Mouse (Mus musculus) lung, postnatal 0 days (tissue): ENCODE results near the gene Tmem267. TPM values are rescaled to one million over a fixed set of nuclear protein-coding genes. Genes with fewer than 3 reads are reported as not detected.
"Not testable (repeated sequence)": the region's sequence is repeated elsewhere in the genome, so short reads cannot be mapped to it uniquely, and the experiment has no call there.

Experiments used
- ATAC-seq: fragments of 200-750 bp; cut with Nextera tagmentation; 2 replicates; pipeline ENCODE4 v1.8.0; 2017; ENCODE audit warnings: moderate library complexity
- DNase-seq: peaks from one replicate; pipeline ENCODE4 v3.0.0-alpha.2; 2016; ENCODE audit warnings: low spot score
- H3K27ac ChIP-seq: fragments of 300-500 bp; sonication (generic); 2 replicates; pipeline ENCODE4 v1.5.1; 2014; ENCODE audit warnings: antibody characterized with exemption, mild to moderate bottlenecking, low read length, mixed read lengths
- H3K27me3 ChIP-seq: fragments of 300-500 bp; sonication (generic); replicated peaks from 2 replicates; pipeline ENCODE4 v1.6.1; 2014; ENCODE audit warnings: low read length, mixed read lengths; ENCODE audit not compliant: insufficient read depth
- H3K36me3 ChIP-seq: fragments of 300-500 bp; sonication (generic); 2 replicates; pipeline ENCODE4 v1.6.1; 2014; ENCODE audit warnings: low read length, mixed read lengths; ENCODE audit not compliant: insufficient read depth
- H3K4me1 ChIP-seq: fragments of 300-500 bp; sonication (generic); 2 replicates; pipeline ENCODE4 v1.6.1; 2014; ENCODE audit warnings: antibody characterized with exemption, low read depth, low read length, mixed read lengths; ENCODE audit not compliant: insufficient read depth
- H3K4me2 ChIP-seq: fragments of 300-500 bp; sonication (generic); replicated peaks from 2 replicates; pipeline ENCODE4 v1.6.1; 2014; ENCODE audit warnings: low read depth, mild to moderate bottlenecking, low read length, moderate library complexity, mixed read lengths
- H3K4me3 ChIP-seq: fragments of 300-500 bp; sonication (generic); 2 replicates; pipeline ENCODE4 v1.5.1; 2014; ENCODE audit warnings: low read depth, low read length
- H3K9ac ChIP-seq: fragments of 300-500 bp; sonication (generic); replicated peaks from 2 replicates; pipeline ENCODE4 v1.6.1; 2014; ENCODE audit warnings: low read depth, mild to moderate bottlenecking
- H3K9me3 ChIP-seq: fragments of 300-500 bp; sonication (generic); 2 replicates; pipeline ENCODE4 v1.6.1; 2016; ENCODE audit warnings: low read length, mixed read lengths
- CTCF ChIP-seq: IDR thresholded peaks from 2 replicates; pipeline ENCODE4 v1.5.1; 2016; ENCODE audit warnings: antibody characterized with exemption, mild to moderate bottlenecking
- EP300 ChIP-seq: IDR thresholded peaks from 2 replicates; pipeline ENCODE4 v1.6.1; 2016; ENCODE audit warnings: antibody characterized with exemption, mild to moderate bottlenecking, control low read depth
- WGBS: fragments of 180-500 bp; shearing (Covaris S2); extraction: QIAGEN DNeasy Blood & Tissue Kit; methylation state at CpG from one replicate; pipeline ENCODE4 v1.1.7; 2014; 5-methylcytosine and 5-hydroxymethylcytosine counted together
- polyA plus RNA-seq: library from polyadenylated mRNA; unstranded; fragments of >200 nt; fragmentation: Nextera tagmentation; extraction: Ambion mirVana; gene quantifications from 2 replicates; pipeline ENCODE4 v1.2.1, GENCODE M21; 2015

The Tmem267 gene
- polyA plus RNA-seq, 1 experiment from 2014 or later = 0.98 TPM

DNA sequence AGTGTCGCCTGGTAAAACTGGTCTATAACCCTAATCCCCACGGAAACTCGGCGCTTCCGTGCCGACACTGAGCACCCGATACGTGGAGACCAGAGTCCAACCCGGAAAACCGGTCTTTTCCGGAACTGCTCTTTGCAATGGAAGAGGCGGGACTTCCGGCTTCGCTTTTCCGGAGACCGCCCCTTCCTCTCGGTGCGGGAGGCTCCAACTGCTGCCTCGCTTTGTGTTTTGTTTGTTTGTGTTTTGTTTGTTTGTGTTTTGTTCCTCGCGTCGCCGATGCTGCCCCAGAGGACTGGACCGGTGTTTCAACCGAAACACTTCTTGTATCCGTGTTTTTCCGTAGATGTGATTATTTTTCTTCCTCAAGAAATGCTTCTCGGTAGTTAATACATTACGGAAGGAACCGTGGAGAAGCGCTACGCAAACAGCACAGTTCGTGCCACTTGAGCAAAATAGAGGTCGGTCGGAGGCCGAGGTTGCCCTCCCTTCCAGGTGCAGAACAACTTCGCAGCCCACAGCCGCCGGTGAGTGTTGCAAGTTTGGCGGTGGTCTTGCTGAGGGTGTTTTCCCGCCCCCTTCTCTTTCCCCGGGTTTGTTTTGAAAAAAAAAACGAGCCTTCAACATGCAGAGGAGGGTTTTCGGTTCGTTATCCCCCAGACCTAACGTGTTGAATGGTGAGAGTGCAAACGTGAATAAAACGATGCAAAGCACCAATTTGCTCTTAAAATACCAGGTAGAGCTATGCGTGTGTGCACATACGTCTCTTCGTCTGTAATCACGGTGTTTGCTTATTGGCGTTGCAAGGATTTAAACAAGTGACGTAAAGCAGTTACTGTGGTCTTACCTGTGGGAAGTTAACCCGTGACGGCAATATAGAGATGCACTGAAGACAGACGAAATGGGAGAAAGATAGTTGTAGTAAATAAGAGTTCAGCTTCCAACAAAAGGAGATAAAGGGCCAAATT lies 25.0 kb upstream of the Tmem267 start, which contains the start of gene 4833420G17Rik:
TSS of gene 4833420G17Rik (plus strand) at position 173 of the 965 bp plus-strand sequence.
- H3K27ac ChIP-seq = peak within 1 kb of the TSS; percentile 81
- peak within 1 kb of the TSS; percentile 74 for H3K4me3 ChIP-seq
- WGBS = 2% methylated on average over 57 of the region's 57 CpGs
- DNase-seq (peak; percentile 95), ATAC-seq (peak; percentile 99)
- TF ChIP-seq CTCF = no peak
- 0 out of 2 replicates have a peak, but pooled peaks have one; percentile 22 for TF ChIP-seq EP300
- H3K9ac ChIP-seq = peak within 1 kb of the TSS; percentile 77
- H3K4me1 ChIP-seq = peaks cover 9% of the 10 kb centered on the region; the same call in 1 of the 2 replicates
- H3K9me3 ChIP-seq = no peaks in the 10 kb centered on the region
- peak within 1 kb of the TSS; percentile 62 for H3K4me2 ChIP-seq
- H3K36me3 ChIP-seq = peaks cover 9% of the 10 kb centered on the region; the same call in 1 of the 2 replicates
- no peaks in the 10 kb centered on the region for H3K27me3 ChIP-seq

DNA sequence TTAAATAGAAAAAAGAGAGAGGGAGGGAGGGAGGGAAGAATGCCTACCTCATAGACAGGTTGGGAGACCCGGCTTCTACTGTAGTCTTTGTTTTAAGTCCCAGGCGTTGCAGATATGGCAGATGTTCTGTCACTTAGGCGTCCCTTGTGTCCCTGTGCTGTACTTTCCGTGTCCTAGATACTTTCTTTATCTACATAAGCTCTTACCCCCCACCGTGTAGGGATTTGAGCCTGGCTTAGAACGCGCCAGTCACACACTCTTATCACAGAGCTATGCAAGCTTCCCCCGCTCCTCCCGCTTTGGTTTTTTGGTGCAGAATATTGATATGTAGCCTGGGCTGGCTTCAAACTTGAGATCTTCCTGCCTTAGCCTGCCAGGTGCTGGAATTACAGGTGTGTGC lies 11.2 kb upstream of the Tmem267 start:
- no peak overlapping the region for H3K9ac ChIP-seq
- H3K4me3 ChIP-seq = no peak overlapping the region
- H3K4me1 ChIP-seq = no peaks in the 10 kb centered on the region
- no peaks in the 10 kb centered on the region for H3K27me3 ChIP-seq
- no peak overlapping the region for H3K4me2 ChIP-seq
- H3K27ac ChIP-seq = no peak overlapping the region
- DNase-seq = no peak
- ATAC-seq = no peak
- 92% methylated on average over 9 of the region's 9 CpGs for WGBS
- TF ChIP-seq CTCF (no peak), EP300 (no peak)
- peaks cover 37% of the 10 kb centered on the region for H3K36me3 ChIP-seq
- H3K9me3 ChIP-seq = no peaks in the 10 kb centered on the region

DNA sequence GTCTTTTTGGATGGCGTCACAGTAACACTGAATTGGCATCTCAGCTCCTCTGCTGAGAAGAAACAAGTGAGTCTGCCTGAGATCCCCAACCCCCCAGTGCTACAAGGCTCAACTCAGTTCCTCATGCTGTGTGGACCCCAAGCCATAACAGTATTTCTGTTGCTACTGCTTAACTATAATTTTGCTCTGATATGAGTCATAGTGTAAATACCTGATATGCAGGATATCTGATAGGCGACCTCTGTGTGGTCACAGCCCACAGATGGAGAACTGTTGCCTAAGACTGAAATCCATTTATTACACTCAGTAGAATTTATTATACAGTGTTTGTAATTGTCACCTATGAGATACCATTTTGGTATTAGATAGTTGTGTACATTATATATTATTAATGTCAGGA lies 10.1 kb upstream of the Tmem267 start:
- Histone ChIP-seq H3K9me3 (no peaks in the 10 kb centered on the region), H3K27ac (no peak overlapping the region), H3K4me2 (no peak overlapping the region), H3K4me1 (no peaks in the 10 kb centered on the region), H3K4me3 (no peak overlapping the region), H3K9ac (no peak overlapping the region), H3K36me3 (peaks cover 34% of the 10 kb centered on the region), H3K27me3 (no peaks in the 10 kb centered on the region)
- TF ChIP-seq CTCF (no peak), EP300 (no peak)
- DNase-seq = no peak
- WGBS = 84% methylated on average over 2 of the region's 2 CpGs
- no peak for ATAC-seq

DNA sequence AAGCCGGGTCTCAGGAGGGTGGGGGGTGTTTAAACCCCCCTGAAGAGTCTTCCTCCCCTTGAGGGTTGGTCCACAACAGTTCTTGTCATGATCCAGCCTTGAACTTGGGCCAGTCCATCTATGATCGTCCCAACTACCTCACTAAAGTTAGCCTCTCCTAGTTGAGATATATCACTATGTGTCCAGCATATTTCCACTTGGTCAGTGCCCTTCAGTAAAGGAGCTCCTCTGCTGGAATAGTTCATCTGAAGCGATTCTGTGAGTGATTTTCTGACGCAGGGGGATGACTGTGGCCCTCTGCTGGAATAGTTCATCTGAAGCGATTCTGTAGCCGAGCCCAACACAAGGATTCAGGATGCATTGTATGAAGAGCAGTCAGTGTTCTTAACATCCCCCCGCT lies 485 bp upstream of the Tmem267 start:
- H3K9ac ChIP-seq = no peak overlapping the region
- no peak overlapping the region for H3K27ac ChIP-seq
- peaks cover 12% of the 10 kb centered on the region for H3K36me3 ChIP-seq
- H3K4me3 ChIP-seq = no peak overlapping the region
- DNase-seq = no peak
- H3K4me1 ChIP-seq = no peaks in the 10 kb centered on the region
- H3K9me3 ChIP-seq = no peaks in the 10 kb centered on the region
- no peak for ATAC-seq
- no peak overlapping the region for H3K4me2 ChIP-seq
- TF ChIP-seq EP300 = no peak
- no peak for TF ChIP-seq CTCF
- WGBS = 35% methylated on average over 7 of the region's 7 CpGs
- H3K27me3 ChIP-seq = no peaks in the 10 kb centered on the region

DNA sequence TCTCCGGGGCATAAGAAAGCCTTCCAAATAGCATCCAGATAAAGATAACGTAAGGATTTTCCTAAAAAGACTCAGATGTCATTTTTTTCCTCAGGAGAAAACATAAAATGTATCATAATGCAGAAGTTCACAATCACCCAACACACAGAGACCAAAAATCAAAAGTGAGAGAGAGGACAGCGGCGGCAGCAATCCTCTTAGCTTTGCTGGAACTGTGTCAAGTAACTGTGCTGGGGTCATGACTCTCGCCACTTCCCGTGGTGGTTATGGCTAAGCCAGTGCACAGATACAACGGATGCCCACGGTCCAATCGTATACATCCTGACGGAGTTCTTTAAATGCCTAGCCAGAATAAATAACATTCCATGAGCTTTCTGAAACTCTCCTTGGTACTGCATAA lies 4.2 kb downstream of the Tmem267 start:
- not testable (repeated sequence) for H3K27ac ChIP-seq, H3K4me2 ChIP-seq, H3K9ac ChIP-seq, H3K4me1 ChIP-seq, H3K4me3 ChIP-seq, ATAC-seq, H3K27me3 ChIP-seq, H3K36me3 ChIP-seq, H3K9me3 ChIP-seq
- peak; percentile 16 for DNase-seq
- WGBS = 85% methylated on average over 10 of the region's 10 CpGs

DNA sequence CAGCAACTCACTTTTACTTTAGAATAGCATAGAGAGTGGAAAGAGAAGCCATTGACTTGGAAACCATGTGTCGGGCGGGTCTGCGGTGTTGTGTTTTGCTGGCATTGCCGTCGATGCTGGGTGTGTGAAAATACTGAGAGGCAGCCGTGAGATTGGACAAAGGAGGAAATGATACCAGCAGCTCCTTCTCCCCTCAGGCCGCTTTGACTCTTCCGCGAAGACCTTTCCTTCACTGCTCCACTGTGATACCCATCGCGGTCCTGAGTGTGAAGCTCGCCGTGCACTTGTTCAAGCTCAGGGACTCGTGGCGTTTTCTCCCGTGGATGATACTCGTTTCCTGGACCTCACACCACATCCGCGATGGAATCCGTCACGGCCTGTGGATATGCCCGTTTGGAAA lies 7.1 kb downstream of the Tmem267 start:
- not testable (repeated sequence) for H3K9me3 ChIP-seq, H3K4me1 ChIP-seq, H3K27ac ChIP-seq, H3K9ac ChIP-seq, H3K4me3 ChIP-seq, H3K4me2 ChIP-seq, H3K27me3 ChIP-seq, DNase-seq, H3K36me3 ChIP-seq
- WGBS = 95% methylated on average over 9 of the region's 22 CpGs
- peak; percentile 8; the same call in 1 of the 2 replicates for ATAC-seq

DNA sequence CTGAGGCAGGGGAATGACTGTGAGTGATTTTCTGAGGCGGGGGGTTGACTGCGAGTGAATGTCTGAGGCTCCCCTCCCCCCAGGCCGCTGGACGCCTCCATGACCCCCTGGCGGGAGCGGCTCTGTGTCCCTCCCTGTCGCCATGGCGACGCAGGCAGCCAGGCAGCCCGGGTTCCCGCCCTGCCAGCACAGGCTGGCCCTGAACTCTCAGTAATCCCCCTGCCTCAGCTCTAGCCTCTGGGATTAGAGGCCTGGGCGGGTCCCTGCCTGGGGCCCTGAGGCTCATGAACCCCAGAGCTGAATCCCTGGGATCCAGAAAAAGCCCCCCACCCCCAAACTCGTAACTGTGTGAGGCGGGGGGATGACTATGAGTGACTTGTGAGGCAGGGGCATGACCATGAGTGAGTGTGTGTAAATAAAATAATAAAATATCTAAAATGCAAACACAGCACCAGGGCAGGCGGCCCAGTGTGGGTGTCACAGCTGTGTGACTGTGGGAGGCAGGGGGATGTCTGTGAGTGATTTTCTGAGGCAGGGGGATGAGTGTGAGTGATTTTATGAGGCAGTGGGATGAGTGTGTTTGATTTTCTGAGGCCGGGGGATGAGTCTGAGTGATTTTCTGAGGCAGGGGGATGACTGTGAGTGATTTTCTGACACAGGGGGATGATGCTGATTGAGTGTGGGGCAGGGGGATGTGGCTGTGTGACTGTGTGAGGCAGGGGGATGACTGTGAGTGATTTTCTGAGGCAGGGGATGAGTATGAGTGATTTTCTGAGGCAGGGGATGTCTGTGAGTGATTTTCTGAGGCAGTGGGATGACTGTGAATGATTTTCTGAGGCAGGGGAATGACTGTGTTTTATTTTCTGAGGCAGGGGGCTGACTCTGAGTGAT lies 108.7 kb downstream of the Tmem267 start:
- DNase-seq (peak; percentile 75), ATAC-seq (peak; percentile 85)
- not testable (repeated sequence) for H3K4me1 ChIP-seq, H3K4me2 ChIP-seq, H3K9ac ChIP-seq, H3K4me3 ChIP-seq, H3K27ac ChIP-seq, H3K36me3 ChIP-seq, H3K27me3 ChIP-seq
- peaks cover 13% of the 10 kb centered on the region for H3K9me3 ChIP-seq
- WGBS = 60% methylated on average over 14 of the region's 16 CpGs

DNA sequence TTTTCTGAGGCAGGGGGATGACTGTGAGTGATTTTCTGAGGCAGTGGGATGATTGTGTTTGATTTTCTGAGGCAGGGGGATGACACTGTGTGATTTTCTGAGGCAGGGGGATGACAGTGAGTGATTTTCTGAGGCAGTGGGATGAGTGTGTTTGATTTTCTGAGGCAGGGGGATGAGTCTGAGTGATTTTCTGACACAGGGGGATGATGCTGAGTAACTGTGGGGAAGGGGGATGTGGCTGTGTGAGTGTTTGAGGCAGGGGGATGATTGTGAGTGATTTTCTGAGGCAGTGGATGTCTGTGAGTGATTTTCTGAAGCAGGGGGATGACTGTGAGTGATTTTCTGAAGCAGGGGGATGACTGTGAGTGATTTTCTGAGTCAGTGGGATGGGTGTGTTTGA lies 110.6 kb downstream of the Tmem267 start:
- H3K36me3 ChIP-seq, H3K4me1 ChIP-seq, H3K9ac ChIP-seq, ATAC-seq, H3K27ac ChIP-seq, H3K4me2 ChIP-seq, H3K4me3 ChIP-seq, H3K27me3 ChIP-seq: not testable (repeated sequence)
- H3K9me3 ChIP-seq = peaks cover 13% of the 10 kb centered on the region
- DNase-seq = peak; percentile 64

DNA sequence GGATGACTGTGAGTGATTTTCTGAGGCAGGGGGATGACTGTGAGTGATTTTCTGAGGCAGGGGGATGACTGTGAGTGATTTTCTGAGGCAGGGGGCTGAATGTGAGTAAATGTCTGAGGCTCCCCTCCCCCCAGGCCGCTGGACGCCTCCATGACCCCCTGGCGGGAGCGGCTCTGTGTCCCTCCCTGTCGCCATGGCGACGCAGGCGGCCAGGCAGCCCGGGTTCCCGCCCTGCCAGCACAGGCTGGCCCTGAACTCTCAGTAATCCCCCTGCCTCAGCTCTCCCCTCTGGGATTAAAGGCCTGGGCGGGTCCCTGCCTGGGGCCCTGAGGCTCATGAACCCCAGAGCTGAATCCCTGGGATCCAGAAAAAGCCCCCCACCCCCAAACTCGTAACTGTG lies 111.2 kb downstream of the Tmem267 start:
- H3K9ac ChIP-seq, H3K4me2 ChIP-seq, H3K4me3 ChIP-seq, ATAC-seq, H3K4me1 ChIP-seq, H3K27me3 ChIP-seq, H3K27ac ChIP-seq, H3K36me3 ChIP-seq, DNase-seq: not testable (repeated sequence)
- H3K9me3 ChIP-seq = peaks cover 13% of the 10 kb centered on the region
- WGBS = 72% methylated on average over 4 of the region's 12 CpGs
